In the genomic region with DNA sequence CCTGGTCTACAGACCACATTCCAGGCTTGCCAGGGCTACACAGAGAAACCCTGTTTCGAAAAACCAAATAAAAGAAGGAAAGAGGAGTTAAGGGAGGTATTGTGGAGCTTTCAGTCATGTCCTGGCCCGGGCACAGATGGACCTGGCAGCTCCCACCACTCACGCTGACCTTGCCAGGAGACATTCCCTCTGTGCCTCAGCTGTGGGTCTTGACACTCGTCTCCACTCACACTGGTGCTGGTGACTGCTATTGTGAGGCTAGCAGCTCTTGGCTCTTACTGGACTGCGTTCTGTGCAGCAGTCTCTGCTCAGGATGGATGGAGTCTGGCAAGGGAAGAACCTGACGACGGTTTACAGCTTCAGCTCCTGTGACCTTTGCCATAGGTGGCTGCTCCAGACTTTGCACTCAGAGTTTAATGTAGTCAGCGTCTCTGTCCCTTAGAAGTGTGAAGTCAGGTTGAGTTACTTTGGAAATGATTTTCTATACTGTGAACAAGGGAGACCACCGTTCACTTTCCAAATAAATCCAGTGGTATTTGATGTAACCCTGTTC, we compare ENCODE assay signal across 15 mouse cellular contexts.
DNase-seq lines count a peak whose midpoint lies in the region; ATAC-seq and TF ChIP-seq lines count a peak whose summit lies in the region.
"Had no signal": no experiment of that assay in that cellular context is flagged by ENCODE, and none has a peak within 500 bp of the region (broad histone marks: within the 10 kb centered on the region; RNA-seq: fewer than 3 reads in every experiment).

No protein-coding gene starts in this region.

- H3K9ac ChIP-seq in liver, adult 2 months (ENCODE audit: low read depth, low read length): no peak overlapping the region
- H3K9ac ChIP-seq in kidney, embryonic 16.5 days (replicated peaks; ENCODE audit: low read length): no peak overlapping the region
- H3K9ac ChIP-seq in liver, postnatal 0 days (replicated peaks): no peak overlapping the region
- H3K9ac ChIP-seq: embryonic facial prominence, embryonic 15.5 days; midbrain, embryonic 15.5 days; neural tube, embryonic 12.5 days had no signal

- no peak for TF ChIP-seq POLR2A in liver, adult 2 months (IDR thresholded peaks at IDR 0.05; ENCODE audit: extremely low read depth, insufficient read depth, low read length)

- no peaks in the 10 kb centered on the region for H3K36me3 ChIP-seq in liver, adult 2 months (ENCODE audit: control insufficient read depth, insufficient read depth, low read length)
- peaks cover 8% of the 10 kb centered on the region for H3K36me3 ChIP-seq in kidney, embryonic 16.5 days (ENCODE audit: insufficient read depth, low read length)
- H3K36me3 ChIP-seq in liver, postnatal 0 days (replicated peaks; ENCODE audit: insufficient read depth, low read length): peaks cover 29% of the 10 kb centered on the region
- H3K36me3 ChIP-seq: midbrain, embryonic 15.5 days had no signal

- 35% methylated on average over 9 of the region's 9 CpGs for WGBS in liver, adult 2 months
- WGBS in kidney, embryonic 16.5 days: 58% methylated on average over 9 of the region's 9 CpGs
- 76% methylated on average over 9 of the region's 9 CpGs for WGBS in liver, postnatal 0 days (ENCODE audit: insufficient replicate concordance)

- no peak overlapping the region for H3K4me2 ChIP-seq in kidney, embryonic 16.5 days (replicated peaks; ENCODE audit: low read depth, low read length)
- H3K4me2 ChIP-seq in liver, postnatal 0 days (ENCODE audit: low read depth, low read length): no peak overlapping the region
- H3K4me2 ChIP-seq: embryonic facial prominence, embryonic 15.5 days; midbrain, embryonic 15.5 days; neural tube, embryonic 12.5 days had no signal

- H3K4me1 ChIP-seq in liver, adult 2 months (ENCODE audit: control insufficient read depth, insufficient read depth, low read length): peaks cover 7% of the 10 kb centered on the region; the same call in 1 of the 2 replicates
- H3K4me1 ChIP-seq in kidney, embryonic 16.5 days (ENCODE audit: insufficient read depth, low read length): peaks cover 29% of the 10 kb centered on the region
- H3K4me1 ChIP-seq in liver, postnatal 0 days (ENCODE audit: insufficient read depth): peaks cover 25% of the 10 kb centered on the region

- no peaks in the 10 kb centered on the region for H3K27me3 ChIP-seq in liver, adult 2 months (ENCODE audit: control insufficient read depth, insufficient read depth, low read length)
- no peaks in the 10 kb centered on the region for H3K27me3 ChIP-seq in kidney, embryonic 16.5 days (ENCODE audit: insufficient read depth, low read length)
- no peaks in the 10 kb centered on the region for H3K27me3 ChIP-seq in liver, postnatal 0 days (ENCODE audit: insufficient read depth, low read length)
- H3K27me3 ChIP-seq: embryonic facial prominence, embryonic 15.5 days; midbrain, embryonic 15.5 days; neural tube, embryonic 12.5 days had no signal

- no peak overlapping the region for H3K4me3 ChIP-seq in gastrocnemius, adult 2 months
- H3K4me3 ChIP-seq in liver, adult 2 months (ENCODE audit: insufficient read depth, low read depth, low read length): no peak overlapping the region
- H3K4me3 ChIP-seq in kidney, embryonic 16.5 days (ENCODE audit: low read length): no peak overlapping the region
- H3K4me3 ChIP-seq in liver, postnatal 0 days (ENCODE audit: low read depth, low read length): no peak overlapping the region
- H3K4me3 ChIP-seq: embryonic facial prominence, embryonic 15.5 days; midbrain, embryonic 15.5 days; neural tube, embryonic 12.5 days had no signal

- ATAC-seq in kidney, embryonic 16.5 days (ENCODE audit: low FRiP score, low TSS enrichment): 0 out of 2 replicates have a peak, but pooled peaks have one; percentile 39
- ATAC-seq in liver, postnatal 0 days: 0 out of 2 replicates have a peak, but pooled peaks have one; percentile 29
- ATAC-seq: midbrain, embryonic 15.5 days had no signal

- peak overlapping the region; percentile 35; the same call in 1 of the 2 replicates for H3K27ac ChIP-seq in gastrocnemius, adult 2 months
- no peak overlapping the region for H3K27ac ChIP-seq in liver, adult 2 months (replicated peaks; ENCODE audit: insufficient read depth, low read depth, low read length)
- peak overlapping the region; percentile 11; the same call in 1 of the 2 replicates for H3K27ac ChIP-seq in kidney, embryonic 16.5 days (ENCODE audit: low read length)
- H3K27ac ChIP-seq in liver, postnatal 0 days (ENCODE audit: low read depth): 0 out of 2 replicates have a peak overlapping the region, but pooled peaks have one; percentile 13
- H3K27ac ChIP-seq: embryonic facial prominence, embryonic 15.5 days; midbrain, embryonic 15.5 days; neural tube, embryonic 12.5 days had no signal

- TF ChIP-seq EP300 in liver, postnatal 0 days (IDR thresholded peaks at IDR 0.05; ENCODE audit: low read depth): no peak

- no peak for TF ChIP-seq CTCF in gastrocnemius, adult 2 months (IDR thresholded peaks at IDR 0.05)
- TF ChIP-seq CTCF in liver, adult 2 months (IDR thresholded peaks at IDR 0.05; ENCODE audit: low read depth, low read length): no peak
- TF ChIP-seq CTCF in liver, postnatal 0 days (IDR thresholded peaks at IDR 0.05; ENCODE audit: low read depth): no peak

- intact Hi-C loops in gastrocnemius, adult 2 months (cut with DNase I): no loop called here

- H3K9me3 ChIP-seq in kidney, embryonic 16.5 days (ENCODE audit: low read length): no peaks in the 10 kb centered on the region
- no peaks in the 10 kb centered on the region for H3K9me3 ChIP-seq in liver, postnatal 0 days (ENCODE audit: low read length)
- H3K9me3 ChIP-seq: embryonic facial prominence, embryonic 15.5 days; midbrain, embryonic 15.5 days; neural tube, embryonic 12.5 days had no signal

- DNase-seq in gastrocnemius, adult 2 months: no peak
- no peak for DNase-seq in gastrocnemius, postnatal 4 days (ENCODE audit: low spot score in 2 of 2)
- DNase-seq in liver, adult 2 months (ENCODE audit: extremely low read depth, low read depth, low spot score): peak; percentile 54
- no peak for DNase-seq in liver
- DNase-seq in liver, postnatal 0 days: no peak
- DNase-seq in frontal cortex, postnatal 10 days (ENCODE audit: low spot score in 2 of 2): no peak
- no peak for DNase-seq in heart, adult 18-20 months
- DNase-seq: adrenal gland, postnatal 14 days; gastrocnemius, postnatal 36 days; heart, postnatal 10 days; lung, adult 2 months had no signal

- H3K79me2 ChIP-seq in liver, adult 2 months (ENCODE audit: control insufficient read depth, insufficient read depth, low read length): peaks cover 9% of the 10 kb centered on the region
